Comparison of ENCODE assay signal across 8 mouse cellular contexts in genomic region chr11:117479007-117479719, GRCm38 (mm10). TPM values are rescaled to one million over a fixed set of nuclear protein-coding genes. Genes with fewer than 3 reads are reported as not detected.
DNase-seq lines count a peak whose midpoint lies in the region; ATAC-seq lines count a peak whose summit lies in the region.

No protein-coding gene starts in this region.

- ATAC-seq in neural tube, embryonic 13.5 days (ENCODE audit: low read depth) = peak; percentile 76
- ATAC-seq in monocyte, adult 5-6 weeks (replicated peaks; ENCODE audit: insufficient number of reproducible peaks, low FRiP score, low TSS enrichment, poor library complexity, severe bottlenecking) = no peak

- H3K36me3 ChIP-seq in neural tube, embryonic 13.5 days = no peaks in the 10 kb centered on the region

- DNase-seq in right cerebral cortex, postnatal 4 days = peak; percentile 62
- no peak for DNase-seq in right cerebral cortex, adult 18-20 months
- DNase-seq in embryo, embryonic 11.5 days (ENCODE audit: low read depth, low spot score) = peak; percentile 70
- peak; percentile 60 for DNase-seq in heart, adult 8-10 months (ENCODE audit: low spot score)
- DNase-seq in layer of hippocampus, adult 8-10 months (ENCODE audit: low spot score in 2 of 2) = peak; percentile 48 to 56
- no peak for DNase-seq in adrenal gland, postnatal 14 days

- WGBS in neural tube, embryonic 13.5 days = 7% methylated on average over 13 of the region's 13 CpGs

- no peaks in the 10 kb centered on the region; the same call in 1 of the 2 replicates for H3K9me3 ChIP-seq in neural tube, embryonic 13.5 days

- H3K9ac ChIP-seq in neural tube, embryonic 13.5 days = peak overlapping the region; percentile 44

- peaks cover 70% of the 10 kb centered on the region for H3K4me1 ChIP-seq in neural tube, embryonic 13.5 days (replicated peaks)

- peak overlapping the region; percentile 94 for H3K27ac ChIP-seq in neural tube, embryonic 13.5 days (replicated peaks)

- H3K27me3 ChIP-seq in neural tube, embryonic 13.5 days = peaks cover 23% of the 10 kb centered on the region

- H3K4me2 ChIP-seq in neural tube, embryonic 13.5 days = peak overlapping the region; percentile 24

- H3K4me3 ChIP-seq in neural tube, embryonic 13.5 days = no peak overlapping the region

RNA-seq across cellular contexts. Expression of gene Gm11733, which starts 5.0 kb away (rescaled TPM):
- under 1 TPM in 1 of 4 experiments, not detected in 3; 0.11 TPM for total RNA-seq in heart, adult 8-10 months (2022)
- total RNA-seq in layer of hippocampus, adult 8-10 months (2022) = under 1 TPM in 1 of 4 experiments, not detected in 3; 0.23 TPM
- not detected in 2 replicates for polyA plus RNA-seq in neural tube, embryonic 13.5 days (2015; fragmentation: Nextera tagmentation; extraction: Ambion mirVana)
- not detected in 3 replicates for total RNA-seq in monocyte, adult 5-6 weeks (2017)
- total RNA-seq in adrenal gland, postnatal 14 days (2021) = not detected in 2 replicates

Comparison
In these comparisons a context has a peak if more than half of its experiments do, and no peak if none do; other contexts are left out.
1. DNase-seq: peak in right cerebral cortex, postnatal 4 days (single experiment), embryo, embryonic 11.5 days (single experiment), heart, adult 8-10 months (single experiment) and layer of hippocampus, adult 8-10 months (2 of 2); none in right cerebral cortex, adult 18-20 months (single experiment) and adrenal gland, postnatal 14 days (single experiment).